Mouse (Mus musculus) spleen, adult 12 weeks (tissue): ENCODE data around the gene Tnfaip1.
A peak's percentile ranks its signal among the peaks of the same experiment; 100 is the strongest.
"Not testable (repeated sequence)": the region's sequence is repeated elsewhere in the genome, so short reads cannot be mapped to it uniquely, and the experiment has no call there.

ENCODE experiments used
- DNase-seq: peaks from one replicate; pipeline ENCODE4 v3.0.0; 2022; ENCODE audit warnings: low spot score

The Tnfaip1 gene

GRCm38 (mm10) chr11:78536080-78536689 lies at the start of gene Tnfaip1, which contains the start of gene Ift20:
Gene Tnfaip1 (minus strand): TSS chr11:78536332.
Gene Ift20 (plus strand): TSS chr11:78536361.
- DNase-seq, result peak; percentile 96

- DNase-seq, result no peak
These were observed 46.7 kb upstream of the Tnfaip1 start for GRCm38 (mm10) chr11:78582848-78583247.

GRCm38 (mm10) chr11:78574975-78575374 lies 38.8 kb upstream of the Tnfaip1 start:
- DNase-seq, result no peak

GRCm38 (mm10) chr11:78574536-78574935 lies 38.4 kb upstream of the Tnfaip1 start:
- no peak for DNase-seq

GRCm38 (mm10) chr11:78574031-78574430 lies 37.9 kb upstream of the Tnfaip1 start:
- not testable (repeated sequence) for DNase-seq

- DNase-seq, result no peak
These were observed 35.7 kb upstream of the Tnfaip1 start for GRCm38 (mm10) chr11:78571854-78572253.

DNA sequence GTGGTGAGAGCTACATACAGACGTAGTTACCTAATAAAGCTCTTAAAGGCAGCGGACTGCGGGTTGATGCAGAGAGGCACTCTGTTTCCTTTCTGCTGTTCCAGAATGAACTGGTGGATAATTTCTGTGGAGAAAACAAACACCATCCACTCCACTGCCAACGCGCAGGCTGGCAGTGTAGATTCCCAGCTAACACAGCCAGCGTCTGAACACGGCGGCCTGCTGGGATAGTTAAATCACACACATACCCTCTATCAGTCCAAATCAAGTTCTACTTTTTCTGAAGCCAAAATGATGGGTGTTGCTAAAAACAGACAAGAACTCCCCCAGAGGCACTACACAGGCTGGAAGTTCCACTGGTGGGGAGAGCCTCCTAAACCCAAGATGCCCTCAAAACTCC lies 35.3 kb upstream of the Tnfaip1 start:
- no peak for DNase-seq

- DNase-seq, result no peak
These were observed 33.7 kb upstream of the Tnfaip1 start for GRCm38 (mm10) chr11:78569806-78570205.

GRCm38 (mm10) chr11:78568827-78569226 lies 32.7 kb upstream of the Tnfaip1 start:
- no peak for DNase-seq

DNA sequence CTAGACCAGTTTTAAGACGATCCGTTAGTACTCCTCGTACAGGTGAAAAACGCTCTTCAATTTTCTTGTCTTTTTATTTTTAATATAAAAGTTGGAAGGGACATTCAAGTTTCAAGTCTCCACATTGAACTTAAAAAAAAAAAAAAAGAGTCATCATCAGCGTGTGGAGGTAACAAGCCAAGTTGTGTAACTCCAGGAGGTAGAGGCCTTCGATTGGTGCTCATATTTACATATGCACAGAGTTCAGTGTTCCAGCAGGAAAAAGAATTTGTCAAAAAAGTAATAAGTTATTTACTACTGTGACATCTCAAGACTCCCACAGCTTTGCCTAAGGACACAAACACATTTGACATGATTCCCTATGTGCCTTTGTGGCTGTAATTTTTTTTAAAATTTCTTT lies 31.5 kb upstream of the Tnfaip1 start:
- no peak for DNase-seq

DNA sequence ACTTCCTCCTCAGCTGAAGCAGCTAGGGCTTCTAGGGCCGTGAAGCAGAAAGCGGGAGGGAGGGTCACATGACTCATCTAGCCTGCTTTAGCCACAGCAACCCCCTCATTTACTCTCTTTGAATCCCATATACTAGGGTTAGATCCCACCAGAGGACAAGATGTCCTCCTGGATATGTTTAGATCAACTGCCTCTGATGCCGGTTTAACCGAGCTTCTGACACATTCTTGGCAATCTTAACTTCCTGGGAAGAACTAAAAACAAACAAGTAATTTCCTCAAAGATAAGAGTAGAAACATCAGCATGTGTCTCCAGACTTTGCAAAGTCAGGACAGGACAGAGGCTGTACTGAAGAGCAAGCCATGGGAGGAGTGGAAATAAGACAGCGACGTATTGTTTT lies 30.6 kb upstream of the Tnfaip1 start:
- no peak for DNase-seq

DNA sequence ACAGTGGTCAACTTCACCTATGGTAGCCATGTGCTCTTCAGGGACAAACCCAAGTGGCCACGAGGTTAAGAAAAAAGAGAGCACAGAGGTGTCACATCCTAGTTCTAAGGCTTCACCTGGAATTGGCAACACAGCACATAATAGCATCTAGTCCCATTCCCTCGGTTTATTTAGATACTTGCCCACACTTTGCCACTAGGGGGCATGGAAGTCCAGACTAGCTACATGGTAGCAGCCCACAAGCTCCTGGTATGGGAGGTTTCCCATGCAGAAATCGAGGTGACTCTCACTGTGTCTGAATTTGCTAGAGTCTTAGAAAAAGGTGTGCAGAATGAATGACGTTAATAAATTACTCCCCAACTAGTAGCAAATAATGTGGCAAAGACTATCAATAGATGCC lies 24.3 kb upstream of the Tnfaip1 start:
- peak; percentile 29 for DNase-seq

GRCm38 (mm10) chr11:78557241-78557640 lies 21.1 kb upstream of the Tnfaip1 start:
- DNase-seq, result no peak

DNA sequence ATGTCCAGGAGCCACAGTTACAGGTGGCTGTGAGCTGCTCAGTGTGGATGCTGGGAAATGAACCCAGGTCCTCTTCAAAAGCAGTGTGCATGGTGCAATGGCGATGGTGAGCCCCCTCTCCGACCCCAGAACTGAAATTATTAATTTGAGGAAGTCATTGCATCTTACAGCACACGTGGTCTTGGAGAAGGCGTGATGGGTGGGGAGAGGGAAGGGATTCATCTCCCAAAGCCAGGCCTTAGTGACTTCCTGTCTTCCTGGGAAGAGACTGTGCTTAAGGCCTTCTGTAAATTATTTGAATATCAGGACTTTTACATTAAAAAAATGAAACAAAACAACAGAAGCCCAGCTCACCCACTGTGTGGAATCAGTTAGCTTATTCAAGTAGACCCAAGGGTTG lies 19.9 kb upstream of the Tnfaip1 start:
- no peak for DNase-seq

DNA sequence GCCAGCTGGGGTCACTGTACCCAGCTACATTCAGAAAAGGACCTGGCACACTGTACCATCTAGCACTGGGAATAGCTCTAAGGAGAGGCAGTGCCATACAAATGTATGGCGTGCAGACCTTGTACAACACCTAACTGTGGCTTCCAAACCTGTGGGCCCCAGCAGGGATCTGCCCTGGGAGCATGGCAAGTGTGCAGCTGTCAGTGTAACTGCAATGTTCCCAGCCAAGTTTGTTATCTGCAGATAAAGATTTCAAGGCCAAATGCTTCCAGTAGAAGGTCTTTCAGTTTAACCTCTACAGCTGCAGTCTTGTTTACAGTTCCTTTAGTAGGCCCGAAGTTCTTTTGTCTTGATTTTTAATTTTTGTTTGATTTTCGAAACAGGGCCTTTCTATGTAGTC lies 19.5 kb upstream of the Tnfaip1 start:
- DNase-seq, result no peak

DNA sequence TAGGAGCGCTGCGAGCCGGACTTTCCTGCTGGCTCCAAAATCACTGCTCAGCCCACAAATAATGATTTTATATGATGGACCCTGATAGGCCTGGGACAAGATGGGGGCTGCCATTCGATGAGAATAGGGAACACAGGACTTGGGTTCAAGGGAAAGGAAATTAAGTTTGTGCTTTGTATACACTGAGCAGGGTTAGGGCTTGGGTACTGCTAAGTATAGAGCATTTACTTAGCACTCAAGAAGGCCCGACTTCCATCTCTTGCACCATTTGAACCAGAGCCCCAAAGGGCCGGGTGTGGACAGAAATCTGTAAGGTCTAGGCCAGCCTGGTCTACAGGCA lies 14.9 kb upstream of the Tnfaip1 start:
- DNase-seq, result no peak

- DNase-seq, result peak; percentile 87
These were observed 14.3 kb upstream of the Tnfaip1 start, which contains the start of gene Tmem97 for GRCm38 (mm10) chr11:78550168-78551058. Gene Tmem97 (minus strand): TSS chr11:78550777.

- no peak for DNase-seq
These were observed 13.4 kb upstream of the Tnfaip1 start for GRCm38 (mm10) chr11:78549491-78549987.

DNA sequence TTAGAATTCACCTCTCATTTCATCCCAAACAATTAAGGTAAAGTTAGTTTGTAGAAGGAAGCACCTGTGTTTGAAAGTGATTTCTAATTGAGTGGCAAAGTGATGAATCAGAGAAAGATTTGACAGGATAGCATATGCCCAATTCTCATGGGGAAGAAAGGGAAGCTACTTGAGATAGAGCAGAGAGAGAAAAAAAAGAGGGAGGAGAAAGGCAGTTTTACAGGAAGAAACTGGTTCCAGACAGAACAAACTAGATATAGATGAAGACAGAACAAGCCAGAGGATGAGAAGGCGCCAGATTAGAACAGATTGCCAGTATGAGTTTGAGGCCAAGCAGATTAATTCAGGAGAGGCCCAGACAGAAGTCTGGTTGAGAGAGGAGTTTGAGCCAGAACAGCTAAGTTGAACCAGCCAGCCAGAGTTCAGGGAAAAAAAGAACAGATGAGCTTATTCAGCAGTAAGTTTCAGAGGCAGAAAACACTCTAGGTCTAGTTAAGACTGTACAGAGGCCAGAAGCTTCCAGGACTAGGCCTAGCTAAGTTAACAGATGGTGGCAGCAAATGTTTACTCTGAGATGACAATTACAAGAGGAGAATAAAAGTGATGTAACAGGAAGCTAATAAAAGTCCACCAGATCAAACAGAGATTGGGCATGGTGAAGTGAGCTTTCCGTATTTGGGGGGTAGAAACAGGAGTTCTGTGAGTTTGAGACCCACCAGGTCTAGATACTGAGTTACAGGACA lies 11.8 kb upstream of the Tnfaip1 start:
- no peak for DNase-seq

DNA sequence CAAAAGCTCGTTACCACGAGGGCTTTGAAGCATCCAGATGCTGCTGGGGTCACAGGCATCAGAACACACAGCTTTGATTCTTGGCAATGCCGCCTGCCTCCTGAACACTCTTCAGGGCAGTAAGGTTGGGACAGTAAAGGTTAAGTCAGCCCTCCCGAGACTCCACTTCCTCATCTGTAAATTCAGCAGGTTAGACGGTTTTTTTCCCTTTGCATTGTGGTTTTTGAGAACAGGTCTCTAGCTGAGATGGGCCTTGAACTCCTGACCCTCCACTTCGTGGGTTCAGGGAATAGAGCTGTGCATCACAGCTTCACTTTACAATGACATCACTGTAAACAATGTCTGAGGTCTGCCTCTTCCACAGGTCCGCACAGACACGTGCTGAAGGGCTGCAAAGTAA lies 9.0 kb upstream of the Tnfaip1 start:
- DNase-seq, result no peak

GRCm38 (mm10) chr11:78544449-78545111 lies 8.4 kb upstream of the Tnfaip1 start:
- no peak for DNase-seq

- no peak for DNase-seq
These were observed 4.2 kb upstream of the Tnfaip1 start for GRCm38 (mm10) chr11:78540358-78540757.
